Mouse (Mus musculus): ENCODE results near the gene Slamf8. TPM values are rescaled to one million over a fixed set of nuclear protein-coding genes. Genes with fewer than 3 reads are reported as not detected.

The Slamf8 gene
- polyA plus RNA-seq, 1 experiment from 2014 or later: not detected

DNA sequence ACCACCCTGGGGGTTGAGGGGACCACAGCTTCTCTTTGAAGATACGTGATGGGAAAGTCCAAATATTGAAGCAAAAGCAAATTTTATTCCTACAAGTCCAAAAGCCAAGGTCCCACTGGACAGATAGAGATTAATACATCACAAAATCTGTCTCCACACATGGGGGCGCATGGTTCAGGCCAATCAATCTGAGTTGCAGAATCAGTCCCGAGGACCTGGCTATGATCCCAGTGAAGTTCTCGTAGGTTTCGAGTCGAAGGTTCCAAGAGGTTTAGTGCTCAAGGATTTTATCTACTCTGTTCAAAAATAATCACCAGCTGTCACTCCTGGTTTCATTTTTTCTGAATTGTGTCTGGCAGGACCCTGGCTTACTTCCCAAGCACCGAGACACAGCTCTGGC lies 39.4 kb downstream of the Slamf8 start:
- DNase-seq (ENCODE audit: low spot score) (no peak), ATAC-seq (replicated peaks; ENCODE audit: low FRiP score) (no peak)
- Histone ChIP-seq H3K4me2 (peak overlapping the region; percentile 64), H3K9me3 (ENCODE audit: control insufficient read depth, low read length) (no peaks in the 10 kb centered on the region), H3K27ac (ENCODE audit: low read depth, low read length) (no peak overlapping the region), H3K4me1 (replicated peaks; ENCODE audit: control insufficient read depth, insufficient read depth, low read length) (0 out of 2 replicates have a peak, but pooled peaks cover 6% of the 10 kb centered on the region), H3K9ac (ENCODE audit: low read depth, low read length) (no peak overlapping the region), H3K4me3 (ENCODE audit: low read depth, low read length) (no peak overlapping the region), H3K27me3 (replicated peaks; ENCODE audit: control insufficient read depth, insufficient read depth, low read length) (peaks cover 6% of the 10 kb centered on the region; the same call in 1 of the 2 replicates), H3K36me3 (ENCODE audit: control insufficient read depth, insufficient read depth, low read length) (no peaks in the 10 kb centered on the region)
- 51% methylated on average over 7 of the region's 7 CpGs for WGBS

DNA sequence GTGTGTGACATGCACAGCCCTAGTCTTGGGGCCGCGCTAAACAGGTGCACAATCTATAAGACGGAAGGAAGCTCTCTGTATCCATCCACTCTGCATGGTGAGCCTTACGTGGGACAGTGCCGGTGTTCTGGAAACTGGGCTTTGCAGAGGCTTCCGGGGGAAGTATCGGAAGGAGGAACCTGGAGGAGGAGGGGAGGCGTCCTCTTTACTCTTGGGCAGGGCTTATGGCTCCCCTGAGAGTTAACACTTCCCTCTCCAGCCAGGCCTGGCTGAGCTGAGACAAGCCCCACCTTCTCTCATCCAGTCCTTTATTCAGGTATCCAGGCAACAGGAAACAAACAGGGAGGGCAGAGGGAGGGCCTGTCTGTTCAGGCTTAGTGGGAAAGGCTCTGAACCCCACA lies 39.8 kb downstream of the Slamf8 start:
- H3K27me3 ChIP-seq (replicated peaks; ENCODE audit: control insufficient read depth, insufficient read depth, low read length): peaks cover 6% of the 10 kb centered on the region; the same call in 1 of the 2 replicates
- no peak overlapping the region for H3K27ac ChIP-seq (ENCODE audit: low read depth, low read length)
- no peaks in the 10 kb centered on the region for H3K9me3 ChIP-seq (ENCODE audit: control insufficient read depth, low read length)
- H3K4me1 ChIP-seq (replicated peaks; ENCODE audit: control insufficient read depth, insufficient read depth, low read length): 0 out of 2 replicates have a peak, but pooled peaks cover 6% of the 10 kb centered on the region
- H3K4me2 ChIP-seq: peak overlapping the region; percentile 64
- peak overlapping the region; percentile 41 for H3K4me3 ChIP-seq (ENCODE audit: low read depth, low read length)
- H3K36me3 ChIP-seq (ENCODE audit: control insufficient read depth, insufficient read depth, low read length): no peaks in the 10 kb centered on the region
- DNase-seq (ENCODE audit: low spot score) (peak; percentile 51), ATAC-seq (replicated peaks; ENCODE audit: low FRiP score) (peak; percentile 65)
- H3K9ac ChIP-seq (ENCODE audit: low read depth, low read length): no peak overlapping the region; the same call in 1 of the 2 replicates
- WGBS: 0% methylated on average over 8 of the region's 8 CpGs

DNA sequence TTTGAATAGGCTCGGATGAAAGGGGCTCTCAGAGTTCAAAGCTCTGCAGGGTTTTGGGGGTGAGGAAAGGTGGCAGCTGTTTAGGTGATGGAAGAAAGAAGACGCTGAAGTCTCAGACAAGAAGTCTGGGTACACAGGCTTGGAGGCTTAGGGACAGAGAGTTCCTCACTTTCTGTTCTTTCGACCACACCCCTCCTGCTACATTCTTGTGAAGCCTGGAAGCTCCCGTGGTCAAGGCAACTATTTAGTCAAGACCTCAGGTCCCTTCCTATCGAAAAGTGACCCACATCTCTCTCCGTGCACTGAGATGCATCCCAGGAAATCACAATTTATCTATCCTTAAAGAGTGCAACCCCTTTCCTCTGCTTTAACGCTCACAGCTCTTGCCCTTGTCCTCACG lies 40.7 kb downstream of the Slamf8 start:
- H3K4me2 ChIP-seq: peak overlapping the region; percentile 64
- no peak for DNase-seq (ENCODE audit: low spot score)
- no peak for ATAC-seq (replicated peaks; ENCODE audit: low FRiP score)
- H3K27me3 ChIP-seq (replicated peaks; ENCODE audit: control insufficient read depth, insufficient read depth, low read length): peaks cover 4% of the 10 kb centered on the region; the same call in 1 of the 2 replicates
- 5% methylated on average over 8 of the region's 8 CpGs for WGBS
- H3K4me3 ChIP-seq (ENCODE audit: low read depth, low read length): peak overlapping the region; percentile 41
- 0 out of 2 replicates have a peak, but pooled peaks cover 6% of the 10 kb centered on the region for H3K4me1 ChIP-seq (replicated peaks; ENCODE audit: control insufficient read depth, insufficient read depth, low read length)
- no peak overlapping the region for H3K27ac ChIP-seq (ENCODE audit: low read depth, low read length)
- H3K9ac ChIP-seq (ENCODE audit: low read depth, low read length): no peak overlapping the region
- H3K9me3 ChIP-seq (ENCODE audit: control insufficient read depth, low read length): no peaks in the 10 kb centered on the region
- H3K36me3 ChIP-seq (ENCODE audit: control insufficient read depth, insufficient read depth, low read length): no peaks in the 10 kb centered on the region

DNA sequence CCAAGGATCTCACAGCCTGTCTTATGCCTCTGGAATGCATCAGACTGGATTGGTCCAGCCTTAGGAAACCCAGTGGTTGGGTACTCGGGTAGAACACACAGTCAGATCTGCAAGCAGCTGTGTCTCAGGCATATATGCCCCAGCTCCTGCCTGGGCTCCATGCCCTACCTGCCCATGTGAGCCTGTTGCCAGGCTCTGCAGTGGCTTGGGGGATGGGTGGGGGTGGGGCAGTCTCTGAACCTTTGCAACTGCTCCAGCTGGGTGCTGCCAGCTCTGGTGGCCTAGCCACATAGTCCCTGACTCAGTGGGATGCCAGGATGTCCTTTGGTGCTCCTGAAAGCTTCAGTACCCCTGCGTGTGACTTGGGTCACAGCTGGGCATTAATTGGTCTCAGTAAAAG lies 41.1 kb downstream of the Slamf8 start:
- 14% methylated on average over 2 of the region's 2 CpGs for WGBS
- Histone ChIP-seq H3K4me3 (ENCODE audit: low read depth, low read length) (no peak overlapping the region), H3K4me2 (peak overlapping the region; percentile 64)

DNA sequence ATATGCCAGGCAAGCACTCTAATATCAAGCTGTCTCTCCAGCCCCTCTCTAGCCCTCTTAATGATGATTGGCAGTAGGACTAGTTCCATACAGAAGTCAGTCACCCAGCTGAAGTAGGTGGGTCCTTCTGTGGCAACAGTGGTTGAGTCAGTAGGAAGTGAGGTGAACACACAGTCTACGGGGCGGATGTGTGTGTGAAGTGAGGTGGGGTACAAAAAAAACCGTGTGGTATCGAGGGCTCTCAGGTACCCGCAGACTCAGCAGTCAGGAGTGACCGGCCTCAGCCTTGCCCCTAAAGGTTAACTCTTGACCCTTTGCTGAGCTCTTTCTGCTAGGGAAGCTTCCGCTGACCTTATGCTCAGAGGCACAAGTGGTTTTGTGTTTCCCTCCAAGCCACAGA lies 41.9 kb downstream of the Slamf8 start:
- 0 out of 2 replicates have a peak, but pooled peaks cover 6% of the 10 kb centered on the region for H3K4me1 ChIP-seq (replicated peaks; ENCODE audit: control insufficient read depth, insufficient read depth, low read length)

More for the DNA sequence above, 41.1 kb downstream of the Slamf8 start:
- no peak for ATAC-seq (replicated peaks; ENCODE audit: low FRiP score)
- DNase-seq (ENCODE audit: low spot score): no peak
- Histone ChIP-seq H3K27ac (ENCODE audit: low read depth, low read length) (no peak overlapping the region), H3K36me3 (ENCODE audit: control insufficient read depth, insufficient read depth, low read length) (no peaks in the 10 kb centered on the region), H3K9ac (ENCODE audit: low read depth, low read length) (no peak overlapping the region), H3K27me3 (replicated peaks; ENCODE audit: control insufficient read depth, insufficient read depth, low read length) (peaks cover 4% of the 10 kb centered on the region; the same call in 1 of the 2 replicates), H3K9me3 (ENCODE audit: control insufficient read depth, low read length) (no peaks in the 10 kb centered on the region), H3K4me1 (replicated peaks; ENCODE audit: control insufficient read depth, insufficient read depth, low read length) (0 out of 2 replicates have a peak, but pooled peaks cover 6% of the 10 kb centered on the region)

DNA sequence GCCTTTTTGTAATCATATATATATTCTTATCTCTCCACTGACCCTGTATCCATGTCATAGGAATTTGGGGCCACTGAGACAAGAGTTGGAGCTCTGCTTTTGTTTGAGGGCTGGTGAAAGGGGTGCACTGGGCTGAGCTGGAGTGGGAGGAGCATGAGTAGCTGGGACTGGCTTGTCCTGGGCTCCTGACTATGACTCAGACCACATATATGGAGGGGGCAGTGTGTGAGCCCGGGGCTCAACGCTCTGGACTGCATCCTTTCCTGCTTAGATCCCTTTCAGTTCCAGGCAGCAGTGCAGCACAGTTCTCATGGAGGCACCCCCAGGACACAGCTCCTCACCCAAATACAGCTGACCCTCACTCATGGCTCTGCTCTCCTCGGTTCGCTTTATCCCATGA lies 44.3 kb downstream of the Slamf8 start:
- no peaks in the 10 kb centered on the region for H3K9me3 ChIP-seq (ENCODE audit: control insufficient read depth, low read length)
- H3K27ac ChIP-seq (ENCODE audit: low read depth, low read length): no peak overlapping the region
- ATAC-seq (replicated peaks; ENCODE audit: low FRiP score): no peak
- 0 out of 2 replicates have a peak, but pooled peaks cover 6% of the 10 kb centered on the region for H3K4me1 ChIP-seq (replicated peaks; ENCODE audit: control insufficient read depth, insufficient read depth, low read length)
- DNase-seq (ENCODE audit: low spot score): no peak
- H3K9ac ChIP-seq (ENCODE audit: low read depth, low read length): no peak overlapping the region
- H3K4me2 ChIP-seq: no peak overlapping the region
- H3K36me3 ChIP-seq (ENCODE audit: control insufficient read depth, insufficient read depth, low read length): no peaks in the 10 kb centered on the region
- no peak overlapping the region for H3K4me3 ChIP-seq (ENCODE audit: low read depth, low read length)
- peaks cover 7% of the 10 kb centered on the region; the same call in 1 of the 2 replicates for H3K27me3 ChIP-seq (replicated peaks; ENCODE audit: control insufficient read depth, insufficient read depth, low read length)
- 72% methylated on average over 4 of the region's 4 CpGs for WGBS

More for the DNA sequence above, 41.9 kb downstream of the Slamf8 start:
- no peak overlapping the region for H3K27ac ChIP-seq (ENCODE audit: low read depth, low read length)
- H3K9ac ChIP-seq (ENCODE audit: low read depth, low read length): no peak overlapping the region
- DNase-seq (ENCODE audit: low spot score) (no peak), ATAC-seq (replicated peaks; ENCODE audit: low FRiP score) (0 out of 2 replicates have a peak, but pooled peaks have one; percentile 7)
- H3K4me3 ChIP-seq (ENCODE audit: low read depth, low read length): no peak overlapping the region
- WGBS: 26% methylated on average over 7 of the region's 7 CpGs
- peaks cover 4% of the 10 kb centered on the region; the same call in 1 of the 2 replicates for H3K27me3 ChIP-seq (replicated peaks; ENCODE audit: control insufficient read depth, insufficient read depth, low read length)
- H3K4me2 ChIP-seq: peak overlapping the region; percentile 22; the same call in 1 of the 2 replicates
- no peaks in the 10 kb centered on the region for H3K9me3 ChIP-seq (ENCODE audit: control insufficient read depth, low read length)
- H3K36me3 ChIP-seq (ENCODE audit: control insufficient read depth, insufficient read depth, low read length): no peaks in the 10 kb centered on the region

DNA sequence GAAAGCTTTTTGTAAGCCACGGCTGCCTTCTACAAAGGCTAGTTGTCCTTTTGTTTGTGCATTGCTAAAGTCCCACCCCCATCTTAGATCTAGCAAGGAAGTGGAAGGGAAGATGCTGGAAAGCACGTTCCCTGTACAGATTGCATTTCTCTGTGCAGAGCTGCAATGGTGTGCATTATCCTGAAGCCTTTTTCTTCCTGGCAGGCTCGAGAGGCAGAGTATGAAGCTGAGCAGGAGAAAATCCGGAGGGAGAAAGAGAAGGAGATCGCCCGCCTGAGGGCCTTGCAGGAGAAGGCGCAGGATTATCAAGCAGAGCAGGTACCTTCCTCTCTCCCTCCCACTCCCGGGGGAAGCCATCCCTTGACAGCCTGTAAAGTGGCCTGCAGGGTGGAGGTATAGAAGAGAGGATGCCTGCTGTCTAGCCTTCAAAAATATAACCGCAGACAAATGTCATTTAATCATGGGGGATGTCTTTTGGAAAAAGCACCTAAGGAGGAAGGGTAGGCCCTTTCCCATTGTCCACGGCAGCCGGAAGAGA lies 50.0 kb downstream of the Slamf8 start:
- H3K4me2 ChIP-seq: no peak overlapping the region
- no peak for ATAC-seq (replicated peaks; ENCODE audit: low FRiP score)
- no peaks in the 10 kb centered on the region for H3K4me1 ChIP-seq (replicated peaks; ENCODE audit: control insufficient read depth, insufficient read depth, low read length)
- H3K9ac ChIP-seq (ENCODE audit: low read depth, low read length): no peak overlapping the region
- no peak overlapping the region for H3K27ac ChIP-seq (ENCODE audit: low read depth, low read length)
- peaks cover 11% of the 10 kb centered on the region for H3K27me3 ChIP-seq (replicated peaks; ENCODE audit: control insufficient read depth, insufficient read depth, low read length)
- H3K9me3 ChIP-seq (ENCODE audit: control insufficient read depth, low read length): no peaks in the 10 kb centered on the region
- DNase-seq (ENCODE audit: low spot score): no peak
- WGBS: 58% methylated on average over 11 of the region's 11 CpGs
- no peak overlapping the region for H3K4me3 ChIP-seq (ENCODE audit: low read depth, low read length)
- H3K36me3 ChIP-seq (ENCODE audit: control insufficient read depth, insufficient read depth, low read length): no peaks in the 10 kb centered on the region

DNA sequence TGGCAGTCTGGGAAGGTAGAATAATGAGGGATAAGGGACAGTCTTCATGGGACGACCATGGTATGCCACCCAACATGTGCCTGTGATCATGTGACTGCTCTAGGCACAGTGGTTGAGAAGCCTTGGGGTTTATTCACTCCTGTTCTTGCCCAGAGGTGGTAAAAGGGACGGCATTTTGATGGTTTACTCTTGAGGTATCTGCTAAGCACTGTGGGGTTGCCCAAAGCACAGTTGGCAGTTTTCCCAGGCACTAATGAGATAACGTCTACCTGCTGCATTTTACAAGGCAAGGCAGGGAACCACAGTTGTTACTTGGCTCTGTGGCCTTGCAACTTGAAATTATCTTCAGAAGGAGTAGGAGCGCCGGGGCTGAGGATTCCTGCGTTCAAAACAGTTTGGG lies 50.5 kb downstream of the Slamf8 start:
- no peak overlapping the region for H3K4me3 ChIP-seq (ENCODE audit: low read depth, low read length)
- H3K27ac ChIP-seq (ENCODE audit: low read depth, low read length): no peak overlapping the region
- no peak overlapping the region for H3K4me2 ChIP-seq
- no peaks in the 10 kb centered on the region for H3K9me3 ChIP-seq (ENCODE audit: control insufficient read depth, low read length)
- no peaks in the 10 kb centered on the region for H3K36me3 ChIP-seq (ENCODE audit: control insufficient read depth, insufficient read depth, low read length)
- H3K4me1 ChIP-seq (replicated peaks; ENCODE audit: control insufficient read depth, insufficient read depth, low read length): no peaks in the 10 kb centered on the region
- WGBS: 60% methylated on average over 6 of the region's 6 CpGs
- DNase-seq (ENCODE audit: low spot score): no peak
- no peak for ATAC-seq (replicated peaks; ENCODE audit: low FRiP score)
- no peak overlapping the region for H3K9ac ChIP-seq (ENCODE audit: low read depth, low read length)
- peaks cover 11% of the 10 kb centered on the region for H3K27me3 ChIP-seq (replicated peaks; ENCODE audit: control insufficient read depth, insufficient read depth, low read length)

DNA sequence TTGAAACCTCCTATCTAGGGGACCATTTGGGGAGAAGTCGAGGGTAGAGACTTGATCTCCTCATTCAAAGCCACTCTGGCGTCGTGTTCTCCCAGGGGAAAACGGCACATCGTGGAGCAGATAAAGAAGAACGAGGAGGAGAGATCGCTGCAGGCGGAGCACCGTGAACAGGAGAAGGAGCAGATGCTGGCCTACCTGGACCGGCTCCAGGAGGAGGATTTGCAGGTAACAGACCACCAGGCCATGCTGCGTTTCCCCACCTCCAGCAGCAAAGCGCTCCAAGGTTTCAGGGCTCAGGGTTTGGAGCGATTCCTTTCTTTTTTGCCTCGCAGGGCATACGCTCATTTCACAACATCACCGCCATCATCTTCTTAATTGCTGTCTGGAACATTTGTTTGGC lies 55.3 kb downstream of the Slamf8 start:
- H3K4me2 ChIP-seq: no peak overlapping the region
- no peak for DNase-seq (ENCODE audit: low spot score)
- no peak overlapping the region for H3K4me3 ChIP-seq (ENCODE audit: low read depth, low read length)
- no peaks in the 10 kb centered on the region for H3K36me3 ChIP-seq (ENCODE audit: control insufficient read depth, insufficient read depth, low read length)
- WGBS: 75% methylated on average over 16 of the region's 16 CpGs
- no peaks in the 10 kb centered on the region for H3K9me3 ChIP-seq (ENCODE audit: control insufficient read depth, low read length)
- H3K27me3 ChIP-seq (replicated peaks; ENCODE audit: control insufficient read depth, insufficient read depth, low read length): peaks cover 41% of the 10 kb centered on the region
- no peak overlapping the region for H3K27ac ChIP-seq (ENCODE audit: low read depth, low read length)
- H3K4me1 ChIP-seq (replicated peaks; ENCODE audit: control insufficient read depth, insufficient read depth, low read length): no peaks in the 10 kb centered on the region; the same call in none of the 2 replicates
- H3K9ac ChIP-seq (ENCODE audit: low read depth, low read length): no peak overlapping the region
- ATAC-seq (replicated peaks; ENCODE audit: low FRiP score): no peak
